Mouse (Mus musculus): Measurements from ENCODE around the gene Inava. TPM values are rescaled to one million over a fixed set of nuclear protein-coding genes. Genes with fewer than 3 reads are reported as not detected.

Inava gene
- polyA plus RNA-seq, 1 experiment: 8.2 TPM

GRCm38 (mm10) chr1:136254503-136255065, 20.5 kb upstream of the Inava start:
- no peak for DNase-seq (ENCODE audit: low read depth)

GRCm38 (mm10) chr1:136253472-136253871, 19.4 kb upstream of the Inava start:
- DNase-seq (ENCODE audit: low read depth): no peak
- no peak for TF ChIP-seq CTCF (IDR thresholded peaks at IDR 0.05; ENCODE audit: borderline replicate concordance, extremely low read depth, insufficient read depth, insufficient read length)
- no peak for TF ChIP-seq POLR2A (IDR thresholded peaks at IDR 0.05; ENCODE audit: borderline replicate concordance, extremely low read depth, insufficient read depth, insufficient read length, poor library complexity, severe bottlenecking)

More at GRCm38 (mm10) chr1:136254503-136255065, 20.5 kb upstream of the Inava start:
- TF ChIP-seq CTCF (IDR thresholded peaks at IDR 0.05; ENCODE audit: borderline replicate concordance, extremely low read depth, insufficient read depth, insufficient read length) (no peak), POLR2A (IDR thresholded peaks at IDR 0.05; ENCODE audit: borderline replicate concordance, extremely low read depth, insufficient read depth, insufficient read length, poor library complexity, severe bottlenecking) (no peak)

- no peak for DNase-seq (ENCODE audit: low read depth)
Observed at GRCm38 (mm10) chr1:136249662-136250061, 15.6 kb upstream of the Inava start.

GRCm38 (mm10) chr1:136247393-136247792, 13.3 kb upstream of the Inava start:
- TF ChIP-seq CTCF (IDR thresholded peaks at IDR 0.05; ENCODE audit: borderline replicate concordance, extremely low read depth, insufficient read depth, insufficient read length) (no peak), POLR2A (IDR thresholded peaks at IDR 0.05; ENCODE audit: borderline replicate concordance, extremely low read depth, insufficient read depth, insufficient read length, poor library complexity, severe bottlenecking) (no peak)
- no peak for DNase-seq (ENCODE audit: low read depth)

More at GRCm38 (mm10) chr1:136249662-136250061, 15.6 kb upstream of the Inava start:
- no peak for TF ChIP-seq CTCF (IDR thresholded peaks at IDR 0.05; ENCODE audit: borderline replicate concordance, extremely low read depth, insufficient read depth, insufficient read length)
- TF ChIP-seq POLR2A (IDR thresholded peaks at IDR 0.05; ENCODE audit: borderline replicate concordance, extremely low read depth, insufficient read depth, insufficient read length, poor library complexity, severe bottlenecking): no peak

GRCm38 (mm10) chr1:136244469-136244868, 10.4 kb upstream of the Inava start:
- no peak for DNase-seq (ENCODE audit: low read depth)

GRCm38 (mm10) chr1:136241801-136242200, 7.7 kb upstream of the Inava start:
- no peak for DNase-seq (ENCODE audit: low read depth)
- no peak for TF ChIP-seq POLR2A (IDR thresholded peaks at IDR 0.05; ENCODE audit: borderline replicate concordance, extremely low read depth, insufficient read depth, insufficient read length, poor library complexity, severe bottlenecking)
- TF ChIP-seq CTCF (IDR thresholded peaks at IDR 0.05; ENCODE audit: borderline replicate concordance, extremely low read depth, insufficient read depth, insufficient read length): no peak

More at GRCm38 (mm10) chr1:136244469-136244868, 10.4 kb upstream of the Inava start:
- TF ChIP-seq POLR2A (IDR thresholded peaks at IDR 0.05; ENCODE audit: borderline replicate concordance, extremely low read depth, insufficient read depth, insufficient read length, poor library complexity, severe bottlenecking) (no peak), CTCF (IDR thresholded peaks at IDR 0.05; ENCODE audit: borderline replicate concordance, extremely low read depth, insufficient read depth, insufficient read length) (no peak)

- TF ChIP-seq POLR2A (IDR thresholded peaks at IDR 0.05; ENCODE audit: borderline replicate concordance, extremely low read depth, insufficient read depth, insufficient read length, poor library complexity, severe bottlenecking): no peak
- no peak for DNase-seq (ENCODE audit: low read depth)
Observed at GRCm38 (mm10) chr1:136238495-136238894, 4.4 kb upstream of the Inava start.

GRCm38 (mm10) chr1:136234595-136235092, 580 bp upstream of the Inava start:
- no peak for DNase-seq (ENCODE audit: low read depth)
- peak; percentile 33; the same call in 1 of the 2 replicates for TF ChIP-seq CTCF (IDR thresholded peaks at IDR 0.05; ENCODE audit: borderline replicate concordance, extremely low read depth, insufficient read depth, insufficient read length)
- no peak for TF ChIP-seq POLR2A (IDR thresholded peaks at IDR 0.05; ENCODE audit: borderline replicate concordance, extremely low read depth, insufficient read depth, insufficient read length, poor library complexity, severe bottlenecking)

- DNase-seq (ENCODE audit: low read depth): peak; percentile 40
- TF ChIP-seq POLR2A (IDR thresholded peaks at IDR 0.05; ENCODE audit: borderline replicate concordance, extremely low read depth, insufficient read depth, insufficient read length, poor library complexity, severe bottlenecking) (no peak), CTCF (IDR thresholded peaks at IDR 0.05; ENCODE audit: borderline replicate concordance, extremely low read depth, insufficient read depth, insufficient read length) (no peak)
Observed at GRCm38 (mm10) chr1:136232986-136233790, 876 bp downstream of the Inava start.

GRCm38 (mm10) chr1:136232285-136232926, 1.7 kb downstream of the Inava start:
- DNase-seq (ENCODE audit: low read depth): peak; percentile 60
- TF ChIP-seq CTCF (IDR thresholded peaks at IDR 0.05; ENCODE audit: borderline replicate concordance, extremely low read depth, insufficient read depth, insufficient read length): no peak

- no peak for DNase-seq (ENCODE audit: low read depth)
- TF ChIP-seq CTCF (IDR thresholded peaks at IDR 0.05; ENCODE audit: borderline replicate concordance, extremely low read depth, insufficient read depth, insufficient read length): no peak
- no peak for TF ChIP-seq POLR2A (IDR thresholded peaks at IDR 0.05; ENCODE audit: borderline replicate concordance, extremely low read depth, insufficient read depth, insufficient read length, poor library complexity, severe bottlenecking)
Observed at GRCm38 (mm10) chr1:136231596-136231995, 2.5 kb downstream of the Inava start.
